Mouse (Mus musculus) intestine, embryonic 16.5 days (tissue): Measurements from ENCODE around the gene Mum1. TPM values are rescaled to one million over a fixed set of nuclear protein-coding genes. Genes with fewer than 3 reads are reported as not detected.
A peak's percentile ranks its signal among the peaks of the same experiment; 100 is the strongest.

Experiments used
- ATAC-seq: fragments of 200-750 bp; cut with Nextera tagmentation; 2 replicates; pipeline ENCODE4 v1.8.0; 2017; ENCODE audit warnings: moderate TSS enrichment, moderate library complexity
- H3K27ac ChIP-seq: fragments of 300-500 bp; sonication (generic); 2 replicates; pipeline ENCODE4 v1.5.1; 2014; ENCODE audit warnings: mild to moderate bottlenecking, low read length
- H3K27me3 ChIP-seq: fragments of 300-500 bp; sonication (generic); replicated peaks from 2 replicates; pipeline ENCODE4 v1.6.1; 2014; ENCODE audit warnings: low read length, control low read depth, mixed read lengths; ENCODE audit not compliant: control insufficient read depth, insufficient read depth
- H3K36me3 ChIP-seq: fragments of 300-500 bp; sonication (generic); 2 replicates; pipeline ENCODE4 v1.6.1; 2014; ENCODE audit warnings: low read length, control low read depth; ENCODE audit not compliant: control insufficient read depth, insufficient read depth
- H3K4me1 ChIP-seq: fragments of 300-500 bp; sonication (generic); 2 replicates; pipeline ENCODE4 v1.6.1; 2014; ENCODE audit warnings: low read length, control low read depth, mixed read lengths; ENCODE audit not compliant: control insufficient read depth, insufficient read depth
- H3K4me2 ChIP-seq: fragments of 300-500 bp; sonication (generic); 2 replicates; pipeline ENCODE4 v1.6.1; 2014; ENCODE audit warnings: low read depth, low read length, control low read depth
- H3K4me3 ChIP-seq: fragments of 300-500 bp; sonication (generic); 2 replicates; pipeline ENCODE4 v1.5.1; 2014; ENCODE audit warnings: mild to moderate bottlenecking, low read length
- H3K9ac ChIP-seq: fragments of 300-500 bp; sonication (generic); 2 replicates; pipeline ENCODE4 v1.6.1; 2014; ENCODE audit warnings: low read depth, low read length
- H3K9me3 ChIP-seq: fragments of 300-500 bp; sonication (generic); 2 replicates; pipeline ENCODE4 v1.6.1; 2016; ENCODE audit warnings: low read length, control low read depth; ENCODE audit not compliant: control insufficient read depth
- WGBS: fragments of 180-500 bp; shearing (Covaris S2); extraction: QIAGEN DNeasy Blood & Tissue Kit; methylation state at CpG from one replicate; pipeline ENCODE4 v1.1.7; 2014; 5-methylcytosine and 5-hydroxymethylcytosine counted together
- polyA plus RNA-seq: library from polyadenylated mRNA; unstranded; fragments of >200 nt; fragmentation: Nextera tagmentation; extraction: Ambion mirVana; gene quantifications from 2 replicates; pipeline ENCODE4 v1.2.1, GENCODE M21; 2015

The Mum1 gene
- polyA plus RNA-seq, 1 experiment from 2014 or later = 40.9 TPM

DNA sequence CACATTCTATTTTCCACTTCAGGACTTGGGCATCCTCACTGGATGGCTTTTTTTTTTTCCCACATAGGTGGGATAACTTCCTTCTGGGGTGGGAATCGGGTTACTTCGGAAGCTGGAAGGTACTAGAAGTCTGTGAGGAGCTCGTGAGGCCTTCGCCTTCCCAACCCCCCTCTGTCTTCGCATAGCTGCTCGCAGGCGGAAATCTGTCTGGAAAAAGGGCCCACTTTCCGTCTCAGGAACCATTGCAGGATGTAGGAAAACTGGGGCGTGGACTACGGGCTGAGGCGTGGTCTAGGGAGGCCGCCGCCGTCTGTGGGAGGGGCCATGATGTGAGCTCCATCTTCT, 191 bp upstream of the Mum1 start:
- Histone ChIP-seq H3K9ac (peak overlapping the region; percentile 64), H3K27ac (peak overlapping the region; percentile 90), H3K27me3 (no peaks in the 10 kb centered on the region), H3K4me3 (peak overlapping the region; percentile 83), H3K9me3 (no peaks in the 10 kb centered on the region), H3K4me1 (peaks cover 27% of the 10 kb centered on the region), H3K36me3 (peaks cover 7% of the 10 kb centered on the region), H3K4me2 (peak overlapping the region; percentile 54)
- no peak for ATAC-seq
- WGBS = under 1% methylated on average over 14 of the region's 14 CpGs

DNA sequence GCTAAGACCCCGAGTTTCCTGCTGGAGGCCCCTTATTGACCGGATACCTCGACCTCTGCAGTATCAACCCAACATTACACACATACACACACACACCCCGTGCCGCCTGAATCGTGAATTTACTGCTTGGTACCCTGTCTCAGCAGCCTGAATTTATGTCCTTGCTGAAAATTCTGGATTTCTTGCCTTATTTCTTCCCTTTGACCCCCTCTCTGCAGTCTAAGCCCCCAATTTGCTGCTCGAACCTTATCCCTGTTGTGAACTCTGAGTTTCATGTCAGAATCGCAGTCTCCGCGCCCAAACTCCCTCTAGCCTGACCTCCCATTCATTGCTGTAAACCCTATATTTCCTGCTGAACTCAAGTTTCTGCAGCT, 919 bp downstream of the Mum1 start:
- peaks cover 27% of the 10 kb centered on the region for H3K4me1 ChIP-seq
- H3K9me3 ChIP-seq = no peaks in the 10 kb centered on the region
- H3K27ac ChIP-seq = peak overlapping the region; percentile 90
- peak overlapping the region; percentile 95 for H3K9ac ChIP-seq
- peak overlapping the region; percentile 73 for H3K4me2 ChIP-seq
- peak; percentile 2; the same call in 1 of the 2 replicates for ATAC-seq
- 2% methylated on average over 10 of the region's 10 CpGs for WGBS
- no peaks in the 10 kb centered on the region for H3K27me3 ChIP-seq
- H3K36me3 ChIP-seq = peaks cover 7% of the 10 kb centered on the region
- peak overlapping the region; percentile 83 for H3K4me3 ChIP-seq

DNA sequence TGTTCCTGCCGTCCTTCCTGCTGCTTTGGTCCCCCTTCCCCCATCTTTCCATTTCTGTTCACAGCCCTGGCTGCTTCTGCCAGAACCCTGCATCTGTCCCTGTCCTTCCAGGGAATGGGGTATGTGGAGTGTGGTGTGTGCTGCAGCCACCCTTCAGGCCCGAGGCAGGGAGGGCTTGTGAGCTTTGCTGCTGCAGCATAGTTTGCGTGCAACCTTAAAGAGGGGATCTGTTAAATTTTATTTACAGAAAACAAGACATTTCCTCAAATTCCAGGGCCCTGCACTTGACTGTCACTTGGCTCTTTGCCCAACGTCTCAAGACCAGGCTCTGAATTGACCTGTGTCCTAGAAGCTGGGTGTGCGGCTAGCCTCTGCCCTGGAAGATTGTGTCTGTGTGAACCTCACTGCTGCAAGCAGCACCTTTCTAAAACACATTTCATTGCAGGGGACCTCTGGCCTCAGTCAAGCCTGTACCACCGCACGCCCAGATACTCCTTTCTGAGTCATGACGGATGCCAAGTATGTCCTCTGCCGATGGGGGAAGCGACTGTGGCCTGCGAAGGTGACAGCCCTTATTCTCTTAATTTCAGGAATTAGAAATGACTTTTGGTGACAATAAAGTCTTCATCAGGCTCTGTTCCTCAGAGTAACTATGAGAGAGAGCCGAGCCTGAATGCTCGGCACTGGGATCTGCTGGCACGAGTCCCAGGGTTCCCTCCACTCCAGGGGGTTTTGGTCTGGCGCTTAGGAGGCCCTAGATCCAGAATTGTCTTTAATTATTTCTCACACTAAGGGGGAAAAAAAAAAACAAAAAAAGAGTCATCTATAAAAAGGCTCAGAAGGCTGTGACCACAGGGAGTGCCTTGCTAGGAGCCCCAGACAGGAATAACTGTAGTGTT, 1.9 kb downstream of the Mum1 start:
- peaks cover 35% of the 10 kb centered on the region for H3K4me1 ChIP-seq
- no peaks in the 10 kb centered on the region for H3K27me3 ChIP-seq
- H3K36me3 ChIP-seq = peaks cover 8% of the 10 kb centered on the region
- no peak for ATAC-seq
- H3K9me3 ChIP-seq = no peaks in the 10 kb centered on the region
- 40% methylated on average over 15 of the region's 15 CpGs for WGBS
- H3K4me3 ChIP-seq = peak overlapping the region; percentile 83
- peak overlapping the region; percentile 73 for H3K4me2 ChIP-seq
- H3K9ac ChIP-seq = peak overlapping the region; percentile 95
- peak overlapping the region; percentile 90 for H3K27ac ChIP-seq

- 94% methylated on average over 13 of the region's 13 CpGs for WGBS
- no peak for ATAC-seq
- H3K27me3 ChIP-seq = no peaks in the 10 kb centered on the region
- peaks cover 47% of the 10 kb centered on the region for H3K36me3 ChIP-seq
- no peaks in the 10 kb centered on the region for H3K9me3 ChIP-seq
- H3K4me1 ChIP-seq = peaks cover 13% of the 10 kb centered on the region; the same call in 1 of the 2 replicates
- no peak overlapping the region for H3K4me3 ChIP-seq
- H3K4me2 ChIP-seq = no peak overlapping the region
- no peak overlapping the region for H3K9ac ChIP-seq
- no peak overlapping the region for H3K27ac ChIP-seq
These were observed 10.1 kb downstream of the Mum1 start for GRCm38 (mm10) chr10:80236145-80236825.

DNA sequence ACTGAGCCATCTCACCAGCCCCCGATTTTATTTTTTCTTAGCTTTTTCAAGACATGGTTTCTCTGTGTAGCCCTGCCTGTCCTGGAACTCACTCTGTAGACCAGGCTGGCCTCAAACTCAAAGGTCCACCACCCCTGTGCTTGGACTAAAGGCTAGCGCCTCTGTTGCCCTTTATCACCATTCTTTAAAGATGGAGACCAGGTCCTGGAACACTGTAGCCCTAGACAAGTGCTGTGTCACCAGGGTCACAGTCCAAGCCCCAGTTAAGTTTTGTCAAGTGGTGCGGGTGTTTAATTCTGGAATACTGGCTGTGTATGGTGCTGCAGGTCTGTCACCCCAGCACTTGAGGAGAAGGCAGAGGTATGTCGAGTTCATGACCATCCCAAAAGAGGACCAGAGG, 10.8 kb downstream of the Mum1 start:
- no peak for ATAC-seq
- peaks cover 13% of the 10 kb centered on the region; the same call in 1 of the 2 replicates for H3K4me1 ChIP-seq
- peaks cover 52% of the 10 kb centered on the region for H3K36me3 ChIP-seq
- no peak overlapping the region for H3K4me3 ChIP-seq
- H3K27me3 ChIP-seq = no peaks in the 10 kb centered on the region
- no peak overlapping the region for H3K9ac ChIP-seq
- no peaks in the 10 kb centered on the region for H3K9me3 ChIP-seq
- 91% methylated on average over 4 of the region's 4 CpGs for WGBS
- no peak overlapping the region for H3K27ac ChIP-seq
- no peak overlapping the region for H3K4me2 ChIP-seq

DNA sequence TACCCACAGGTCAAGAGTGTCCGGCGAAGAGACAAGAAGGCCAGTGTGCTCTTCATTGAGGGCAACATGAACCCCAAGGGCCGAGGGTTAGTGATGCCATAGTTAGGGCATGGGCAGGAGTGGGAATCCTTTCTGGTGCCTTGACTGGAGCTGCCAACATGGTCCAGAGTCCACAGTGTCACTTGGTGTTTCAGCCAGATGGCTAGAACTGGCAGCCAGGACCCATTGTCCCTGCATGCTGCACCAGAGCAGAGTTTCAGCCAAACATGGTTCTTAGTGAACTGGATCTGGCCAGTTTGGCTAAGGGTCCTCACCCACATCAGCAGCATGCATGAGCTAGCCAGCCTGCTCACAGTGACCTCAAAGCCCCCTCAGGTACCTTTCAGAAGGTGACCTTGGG, 12.1 kb downstream of the Mum1 start:
- no peak overlapping the region for H3K4me3 ChIP-seq
- H3K9me3 ChIP-seq = no peaks in the 10 kb centered on the region
- 94% methylated on average over 3 of the region's 3 CpGs for WGBS
- H3K27ac ChIP-seq = no peak overlapping the region
- no peak overlapping the region for H3K9ac ChIP-seq
- H3K27me3 ChIP-seq = no peaks in the 10 kb centered on the region
- peaks cover 3% of the 10 kb centered on the region; the same call in 1 of the 2 replicates for H3K4me1 ChIP-seq
- H3K36me3 ChIP-seq = peaks cover 55% of the 10 kb centered on the region
- no peak overlapping the region for H3K4me2 ChIP-seq
- ATAC-seq = no peak

GRCm38 (mm10) chr10:80239791-80240190, 13.6 kb downstream of the Mum1 start:
- H3K36me3 ChIP-seq = peaks cover 50% of the 10 kb centered on the region
- H3K4me2 ChIP-seq = no peak overlapping the region
- H3K9me3 ChIP-seq = no peaks in the 10 kb centered on the region
- no peaks in the 10 kb centered on the region for H3K27me3 ChIP-seq
- no peak overlapping the region for H3K4me3 ChIP-seq
- no peak overlapping the region for H3K9ac ChIP-seq
- no peak overlapping the region for H3K27ac ChIP-seq
- no peaks in the 10 kb centered on the region; the same call in 1 of the 2 replicates for H3K4me1 ChIP-seq
- 87% methylated on average over 6 of the region's 6 CpGs for WGBS
- ATAC-seq = no peak

GRCm38 (mm10) chr10:80242088-80242487, 15.9 kb downstream of the Mum1 start:
- Histone ChIP-seq H3K4me3 (no peak overlapping the region), H3K4me1 (peaks cover 4% of the 10 kb centered on the region; the same call in 1 of the 2 replicates), H3K27me3 (no peaks in the 10 kb centered on the region), H3K27ac (no peak overlapping the region), H3K36me3 (peaks cover 44% of the 10 kb centered on the region), H3K4me2 (no peak overlapping the region), H3K9ac (no peak overlapping the region), H3K9me3 (no peaks in the 10 kb centered on the region)
- no peak for ATAC-seq
- 60% methylated on average over 9 of the region's 9 CpGs for WGBS

DNA sequence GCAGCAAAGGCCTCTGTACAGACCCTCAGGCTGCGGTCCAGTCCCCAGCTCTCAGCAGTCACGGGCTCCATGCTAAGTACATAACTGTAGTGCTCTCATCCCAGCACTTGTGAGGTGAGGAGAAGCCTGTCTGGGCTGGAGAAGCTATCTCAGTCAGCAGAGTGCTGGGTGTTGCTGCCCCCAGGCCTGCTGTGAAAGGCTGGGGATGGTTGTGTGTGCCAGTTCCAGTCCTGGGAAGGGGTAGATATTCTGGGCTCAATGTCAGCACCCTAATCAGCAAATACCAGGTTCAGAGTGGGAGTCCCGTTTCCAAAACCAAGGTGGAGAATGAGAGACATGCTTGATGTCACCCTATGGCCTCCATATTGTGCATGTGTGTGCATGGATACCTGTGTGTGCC, 16.4 kb downstream of the Mum1 start:
- Histone ChIP-seq H3K9me3 (no peaks in the 10 kb centered on the region), H3K36me3 (peaks cover 40% of the 10 kb centered on the region), H3K4me1 (peaks cover 4% of the 10 kb centered on the region; the same call in 1 of the 2 replicates), H3K4me3 (no peak overlapping the region), H3K9ac (no peak overlapping the region), H3K4me2 (no peak overlapping the region), H3K27ac (no peak overlapping the region), H3K27me3 (no peaks in the 10 kb centered on the region)
- ATAC-seq = no peak
- 89% methylated on average over 3 of the region's 3 CpGs for WGBS
